Mouse (Mus musculus): Measurements from ENCODE around the gene Sema3c. TPM values are rescaled to one million over a fixed set of nuclear protein-coding genes. Genes with fewer than 3 reads are reported as not detected.

Sema3c gene
- polyA plus RNA-seq, 1 experiment = not detected

DNA sequence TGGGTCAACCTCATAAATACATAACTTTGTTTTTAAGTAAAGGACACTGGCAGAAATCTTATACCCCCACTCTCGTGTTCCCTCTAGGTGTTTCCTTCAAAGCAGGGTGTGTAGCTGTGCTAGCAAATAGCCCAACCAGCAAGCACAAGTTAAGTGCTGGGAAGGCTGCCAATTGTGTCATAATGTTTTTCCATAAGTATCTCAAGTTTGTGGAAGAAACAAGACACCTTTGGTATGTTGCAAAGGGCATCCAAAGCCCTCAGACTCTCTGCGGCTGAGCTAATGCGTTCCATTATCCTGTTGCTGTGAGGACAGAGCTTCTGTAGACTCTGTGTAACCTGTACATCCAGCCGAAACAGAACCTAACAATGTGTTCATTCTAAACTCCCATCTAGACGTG is 115.5 kb downstream of the Sema3c start:
- no peak overlapping the region for H3K27ac ChIP-seq (ENCODE audit: insufficient read depth, low read depth, low read length)
- H3K4me1 ChIP-seq (ENCODE audit: control insufficient read depth, insufficient read depth, low read length) = no peaks in the 10 kb centered on the region
- H3K4me3 ChIP-seq (ENCODE audit: insufficient read depth, low read depth, low read length) = no peak overlapping the region
- no peak for TF ChIP-seq CTCF (IDR thresholded peaks at IDR 0.05; ENCODE audit: insufficient read depth, low read depth, low read length)
- TF ChIP-seq POLR2A (IDR thresholded peaks at IDR 0.05; ENCODE audit: insufficient read depth, low read depth, low read length) = no peak
- whole genome bisulfite sequencing = 82% methylated on average over 5 of the region's 5 CpGs

GRCm38 (mm10) chr5:17695366-17695765 is 121.3 kb downstream of the Sema3c start:
- 86% methylated on average over 2 of the region's 2 CpGs for WGBS

GRCm38 (mm10) chr5:17698905-17699304 is 124.8 kb downstream of the Sema3c start:
- Histone ChIP-seq H3K4me3 (ENCODE audit: insufficient read depth, low read depth, low read length) (no peak overlapping the region), H3K27ac (ENCODE audit: insufficient read depth, low read depth, low read length) (no peak overlapping the region), H3K4me1 (ENCODE audit: control insufficient read depth, insufficient read depth, low read length) (no peaks in the 10 kb centered on the region)
- TF ChIP-seq POLR2A (IDR thresholded peaks at IDR 0.05; ENCODE audit: insufficient read depth, low read depth, low read length) (no peak), CTCF (IDR thresholded peaks at IDR 0.05; ENCODE audit: insufficient read depth, low read depth, low read length) (no peak)
- WGBS = 84% methylated on average over 2 of the region's 2 CpGs

More at GRCm38 (mm10) chr5:17695366-17695765, 121.3 kb downstream of the Sema3c start:
- no peak for TF ChIP-seq CTCF (IDR thresholded peaks at IDR 0.05; ENCODE audit: insufficient read depth, low read depth, low read length)
- TF ChIP-seq POLR2A (IDR thresholded peaks at IDR 0.05; ENCODE audit: insufficient read depth, low read depth, low read length) = no peak
- Histone ChIP-seq H3K27ac (ENCODE audit: insufficient read depth, low read depth, low read length) (no peak overlapping the region), H3K4me1 (ENCODE audit: control insufficient read depth, insufficient read depth, low read length) (no peaks in the 10 kb centered on the region), H3K4me3 (ENCODE audit: insufficient read depth, low read depth, low read length) (no peak overlapping the region)

DNA sequence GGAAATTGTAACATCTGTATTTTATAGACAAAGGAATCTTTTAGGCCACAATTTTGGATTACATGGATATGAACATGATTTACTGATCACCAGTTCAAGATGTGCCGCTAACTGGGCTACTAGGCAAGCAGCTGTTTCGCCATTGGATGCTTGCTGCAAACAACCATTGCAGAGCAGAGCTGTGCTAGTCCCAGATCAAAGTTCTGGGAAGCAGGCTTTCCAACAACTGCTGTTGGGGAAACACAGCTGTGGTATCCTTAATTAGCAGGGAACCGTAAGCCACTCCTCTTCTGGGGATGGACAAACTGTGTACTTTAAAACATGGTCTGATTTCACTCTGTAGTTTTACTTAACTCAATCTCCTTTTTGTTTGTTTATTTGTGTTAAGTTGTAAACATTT is 130.1 kb downstream of the Sema3c start:
- Histone ChIP-seq H3K27ac (ENCODE audit: insufficient read depth, low read depth, low read length) (no peak overlapping the region), H3K4me3 (ENCODE audit: insufficient read depth, low read depth, low read length) (no peak overlapping the region), H3K4me1 (ENCODE audit: control insufficient read depth, insufficient read depth, low read length) (no peaks in the 10 kb centered on the region)
- TF ChIP-seq POLR2A (IDR thresholded peaks at IDR 0.05; ENCODE audit: insufficient read depth, low read depth, low read length) = no peak
- TF ChIP-seq CTCF (IDR thresholded peaks at IDR 0.05; ENCODE audit: insufficient read depth, low read depth, low read length) = no peak
- 70% methylated on average over 3 of the region's 3 CpGs for WGBS

DNA sequence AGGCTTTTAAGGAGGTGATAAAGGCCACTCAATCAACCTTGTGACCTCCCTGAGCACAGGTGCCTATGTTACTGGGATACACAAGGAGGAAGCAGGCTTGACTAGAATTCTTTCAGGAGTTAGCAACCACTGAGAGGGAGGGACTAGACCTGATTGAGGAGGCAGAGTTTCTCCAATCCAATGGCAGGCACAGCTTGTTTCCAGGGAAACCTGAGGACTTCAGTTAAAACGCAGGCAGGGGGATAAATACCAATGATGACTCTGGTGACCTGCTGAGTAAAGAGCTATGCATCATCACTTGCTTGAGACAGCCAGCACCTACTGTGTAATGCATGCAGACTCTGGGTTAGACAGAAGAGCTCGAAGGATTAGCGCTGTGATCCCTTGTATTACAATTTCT is 133.0 kb downstream of the Sema3c start:
- Histone ChIP-seq H3K27ac (ENCODE audit: insufficient read depth, low read depth, low read length) (no peak overlapping the region), H3K4me1 (ENCODE audit: control insufficient read depth, insufficient read depth, low read length) (no peaks in the 10 kb centered on the region), H3K4me3 (ENCODE audit: insufficient read depth, low read depth, low read length) (no peak overlapping the region)
- WGBS = 55% methylated on average over 3 of the region's 3 CpGs
- TF ChIP-seq CTCF (IDR thresholded peaks at IDR 0.05; ENCODE audit: insufficient read depth, low read depth, low read length) = no peak
- TF ChIP-seq POLR2A (IDR thresholded peaks at IDR 0.05; ENCODE audit: insufficient read depth, low read depth, low read length) = no peak

DNA sequence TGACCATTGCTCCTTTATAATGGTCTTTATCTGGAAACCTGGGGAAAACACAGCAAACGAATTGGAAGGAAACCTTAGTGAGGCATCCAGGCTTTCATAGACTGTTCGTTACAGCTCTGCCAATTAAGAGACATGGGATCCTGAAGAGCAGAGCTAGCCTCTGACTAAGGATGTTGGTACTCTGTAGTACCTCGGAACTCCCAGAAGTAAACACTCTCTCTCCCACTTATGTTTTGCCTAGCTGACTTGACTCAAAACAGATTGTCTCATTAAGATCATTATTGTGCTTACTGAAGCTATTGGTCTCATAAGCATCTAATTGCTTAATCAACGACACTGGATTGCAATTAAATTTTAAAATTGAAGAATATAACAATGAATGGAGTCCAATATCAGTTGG is 138.3 kb downstream of the Sema3c start:
- Histone ChIP-seq H3K4me3 (ENCODE audit: insufficient read depth, low read depth, low read length) (no peak overlapping the region), H3K27ac (ENCODE audit: insufficient read depth, low read depth, low read length) (no peak overlapping the region), H3K4me1 (ENCODE audit: control insufficient read depth, insufficient read depth, low read length) (no peaks in the 10 kb centered on the region)
- WGBS = 67% methylated on average over 4 of the region's 4 CpGs
- TF ChIP-seq POLR2A (IDR thresholded peaks at IDR 0.05; ENCODE audit: insufficient read depth, low read depth, low read length) (no peak), CTCF (IDR thresholded peaks at IDR 0.05; ENCODE audit: insufficient read depth, low read depth, low read length) (no peak)

GRCm38 (mm10) chr5:17715206-17715605 is 141.1 kb downstream of the Sema3c start:
- H3K27ac ChIP-seq (ENCODE audit: insufficient read depth, low read depth, low read length) = no peak overlapping the region
- no peak for TF ChIP-seq CTCF (IDR thresholded peaks at IDR 0.05; ENCODE audit: insufficient read depth, low read depth, low read length)
- TF ChIP-seq POLR2A (IDR thresholded peaks at IDR 0.05; ENCODE audit: insufficient read depth, low read depth, low read length) = no peak
- H3K4me3 ChIP-seq (ENCODE audit: insufficient read depth, low read depth, low read length) = no peak overlapping the region
- WGBS = 91% methylated on average over 1 of the region's 1 CpGs
- no peaks in the 10 kb centered on the region for H3K4me1 ChIP-seq (ENCODE audit: control insufficient read depth, insufficient read depth, low read length)

- 87% methylated on average over 4 of the region's 4 CpGs for WGBS
- Histone ChIP-seq H3K27ac (ENCODE audit: insufficient read depth, low read depth, low read length) (no peak overlapping the region), H3K4me1 (ENCODE audit: control insufficient read depth, insufficient read depth, low read length) (no peaks in the 10 kb centered on the region), H3K4me3 (ENCODE audit: insufficient read depth, low read depth, low read length) (no peak overlapping the region)
- TF ChIP-seq POLR2A (IDR thresholded peaks at IDR 0.05; ENCODE audit: insufficient read depth, low read depth, low read length) (no peak), CTCF (IDR thresholded peaks at IDR 0.05; ENCODE audit: insufficient read depth, low read depth, low read length) (no peak)
Observed at GRCm38 (mm10) chr5:17720011-17720410, 145.9 kb downstream of the Sema3c start.

GRCm38 (mm10) chr5:17724031-17724430 is 149.9 kb downstream of the Sema3c start:
- Histone ChIP-seq H3K4me3 (ENCODE audit: insufficient read depth, low read depth, low read length) (no peak overlapping the region), H3K4me1 (ENCODE audit: control insufficient read depth, insufficient read depth, low read length) (no peaks in the 10 kb centered on the region), H3K27ac (ENCODE audit: insufficient read depth, low read depth, low read length) (no peak overlapping the region)
- WGBS = 59% methylated on average over 2 of the region's 2 CpGs
- TF ChIP-seq CTCF (IDR thresholded peaks at IDR 0.05; ENCODE audit: insufficient read depth, low read depth, low read length) (no peak), POLR2A (IDR thresholded peaks at IDR 0.05; ENCODE audit: insufficient read depth, low read depth, low read length) (no peak)

- Histone ChIP-seq H3K27ac (ENCODE audit: insufficient read depth, low read depth, low read length) (no peak overlapping the region), H3K4me3 (ENCODE audit: insufficient read depth, low read depth, low read length) (no peak overlapping the region), H3K4me1 (ENCODE audit: control insufficient read depth, insufficient read depth, low read length) (no peaks in the 10 kb centered on the region)
- WGBS = 94% methylated on average over 5 of the region's 5 CpGs
- TF ChIP-seq CTCF (IDR thresholded peaks at IDR 0.05; ENCODE audit: insufficient read depth, low read depth, low read length) = no peak
Observed at GRCm38 (mm10) chr5:17728047-17728446, 154.0 kb downstream of the Sema3c start.

Measured in olfactory bulb, adult 2 months (tissue).